Mouse (Mus musculus): ENCODE data around the gene Tmem164. TPM values are rescaled to one million over a fixed set of nuclear protein-coding genes. Genes with fewer than 3 reads are reported as not detected.
A peak's percentile ranks its signal among the peaks of the same experiment; 100 is the strongest.

Tmem164 gene
- polyA plus RNA-seq, 1 experiment from 2014 or later: 77.6 TPM

DNA sequence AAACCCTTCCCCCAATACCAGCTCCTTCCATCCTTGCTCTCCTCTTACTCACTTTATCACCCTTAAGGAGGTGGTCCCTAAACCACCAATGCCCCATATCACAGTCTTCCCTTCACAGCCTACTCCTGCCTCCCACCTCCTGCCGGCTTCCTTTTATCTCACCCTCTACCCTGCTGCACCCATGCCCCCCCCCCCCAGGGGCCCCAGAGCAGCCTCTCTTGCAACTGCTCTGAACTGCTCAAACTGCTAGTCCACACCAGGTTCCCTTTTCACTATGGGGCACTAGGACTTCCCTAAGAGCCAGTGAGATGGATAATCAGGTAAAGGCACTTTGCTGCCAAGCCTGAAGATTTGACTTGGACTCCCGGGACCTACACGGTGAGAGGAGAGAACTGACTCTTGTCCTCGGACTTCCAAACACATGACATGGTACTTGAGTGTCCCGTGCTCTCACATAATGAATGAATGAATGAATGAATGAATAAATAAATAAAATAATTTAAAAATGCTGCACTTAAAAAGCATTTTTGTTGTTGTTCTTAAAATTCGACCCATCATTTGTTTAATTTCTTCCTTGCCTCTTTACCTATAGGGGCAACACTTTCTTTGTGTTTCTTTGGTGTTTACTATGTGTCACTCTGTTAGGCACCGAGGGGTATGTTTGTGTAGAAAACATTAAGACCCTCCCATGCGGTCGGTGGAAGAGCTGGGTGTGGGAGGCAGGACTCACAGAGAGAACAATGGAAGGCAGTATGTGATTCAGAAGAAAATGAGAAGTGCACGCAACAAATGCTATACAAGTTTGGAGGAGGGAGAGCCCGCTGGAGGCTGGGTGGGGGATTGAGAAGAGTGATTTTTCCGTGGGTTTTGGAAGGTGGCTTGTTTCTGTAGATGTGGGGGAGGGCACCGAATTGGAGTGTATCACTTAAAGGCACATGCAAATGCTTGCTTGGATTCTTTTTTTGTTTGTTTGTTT lies 2.4 kb upstream of the Tmem164 start:
- no peak for DNase-seq (ENCODE audit: low spot score)
- H3K9me3 ChIP-seq: no peaks in the 10 kb centered on the region
- no peak overlapping the region for H3K4me3 ChIP-seq
- no peak overlapping the region for H3K27ac ChIP-seq (replicated peaks)
- H3K36me3 ChIP-seq (replicated peaks): no peaks in the 10 kb centered on the region
- peaks cover 89% of the 10 kb centered on the region for H3K27me3 ChIP-seq (replicated peaks; ENCODE audit: low read depth, poor library complexity, severe bottlenecking)
- 60% methylated on average over 13 of the region's 13 CpGs for WGBS
- peaks cover 22% of the 10 kb centered on the region for H3K4me1 ChIP-seq

DNA sequence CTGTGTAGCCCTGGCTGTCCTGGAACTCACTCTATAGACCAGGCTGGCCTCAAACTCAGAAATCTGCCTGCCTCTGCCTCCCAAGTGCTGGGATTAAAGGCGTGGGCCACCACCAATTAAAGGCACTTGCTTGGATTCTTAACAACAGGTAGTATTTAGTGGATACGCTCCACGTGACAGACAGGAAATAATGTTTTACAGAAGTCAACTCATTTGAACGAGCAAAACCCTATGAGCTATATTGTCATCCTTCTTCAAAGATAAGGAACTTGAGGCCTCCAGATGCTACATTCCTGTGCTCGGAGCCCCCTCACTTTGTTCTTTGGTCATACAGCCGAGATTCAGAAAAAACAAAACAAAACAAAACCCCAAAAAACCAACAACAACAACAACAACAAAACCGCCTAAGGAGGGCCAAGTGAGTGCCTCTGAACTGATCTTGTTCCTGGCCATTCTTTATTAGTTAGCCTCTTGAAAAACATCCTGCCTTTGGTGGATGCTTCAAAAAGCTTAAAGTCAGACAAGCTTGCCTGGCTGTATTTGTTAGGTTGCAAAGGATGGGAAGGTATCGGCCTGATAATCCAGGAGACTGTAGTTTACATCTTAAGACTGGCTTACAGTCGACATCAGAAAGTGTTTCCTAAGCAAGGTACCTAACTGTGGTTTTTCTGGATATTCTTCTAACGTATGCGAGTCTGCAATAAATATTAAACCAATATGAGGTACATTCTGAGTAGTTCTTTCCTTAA lies 1.5 kb upstream of the Tmem164 start:
- peak overlapping the region; percentile 94 for H3K27ac ChIP-seq (replicated peaks)
- H3K27me3 ChIP-seq (replicated peaks; ENCODE audit: low read depth, poor library complexity, severe bottlenecking): peaks cover 92% of the 10 kb centered on the region
- peaks cover 30% of the 10 kb centered on the region for H3K4me1 ChIP-seq
- 49% methylated on average over 11 of the region's 11 CpGs for WGBS
- no peak for DNase-seq (ENCODE audit: low spot score)
- H3K4me3 ChIP-seq: peak overlapping the region; percentile 69
- no peaks in the 10 kb centered on the region for H3K9me3 ChIP-seq
- no peaks in the 10 kb centered on the region for H3K36me3 ChIP-seq (replicated peaks)

DNA sequence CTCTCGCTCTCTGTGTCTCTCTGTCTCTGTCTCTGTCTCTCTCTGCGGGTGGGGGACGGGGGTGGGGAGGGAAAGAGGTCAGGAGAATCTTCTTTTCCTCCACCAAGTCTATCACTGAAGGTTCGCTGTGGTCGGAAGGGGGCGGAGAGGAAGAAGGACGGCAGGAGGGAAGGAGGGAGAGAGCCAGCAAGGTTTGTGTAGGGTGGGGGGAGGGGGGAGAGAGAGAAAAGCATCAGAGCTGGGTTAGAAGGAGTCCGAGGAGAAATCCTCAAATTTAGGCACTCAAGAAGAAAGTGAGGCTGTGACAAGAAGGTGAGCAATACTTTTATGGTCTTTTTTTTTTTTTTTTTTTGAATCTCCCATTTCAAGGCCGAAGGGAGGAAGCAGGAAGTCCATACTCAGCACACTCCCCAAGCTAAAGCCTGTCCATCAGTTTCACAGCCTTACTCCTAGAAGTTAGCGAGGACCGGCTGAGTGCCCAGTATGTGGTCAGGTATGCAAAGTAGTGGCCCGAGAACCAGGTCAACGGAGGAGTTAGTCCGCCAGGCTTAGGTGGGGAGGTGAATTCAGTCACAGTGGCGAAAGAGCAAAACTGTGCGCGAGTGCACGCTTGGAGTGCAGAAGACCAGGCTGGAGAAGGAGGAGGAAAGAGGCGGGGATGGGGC lies 683 bp upstream of the Tmem164 start:
- H3K27ac ChIP-seq (replicated peaks): peak overlapping the region; percentile 94
- peak overlapping the region; percentile 69 for H3K4me3 ChIP-seq
- no peaks in the 10 kb centered on the region for H3K9me3 ChIP-seq
- WGBS: 9% methylated on average over 19 of the region's 19 CpGs
- peaks cover 38% of the 10 kb centered on the region for H3K4me1 ChIP-seq
- peak; percentile 46 for DNase-seq (ENCODE audit: low spot score)
- peaks cover 93% of the 10 kb centered on the region for H3K27me3 ChIP-seq (replicated peaks; ENCODE audit: low read depth, poor library complexity, severe bottlenecking)
- no peaks in the 10 kb centered on the region for H3K36me3 ChIP-seq (replicated peaks)

DNA sequence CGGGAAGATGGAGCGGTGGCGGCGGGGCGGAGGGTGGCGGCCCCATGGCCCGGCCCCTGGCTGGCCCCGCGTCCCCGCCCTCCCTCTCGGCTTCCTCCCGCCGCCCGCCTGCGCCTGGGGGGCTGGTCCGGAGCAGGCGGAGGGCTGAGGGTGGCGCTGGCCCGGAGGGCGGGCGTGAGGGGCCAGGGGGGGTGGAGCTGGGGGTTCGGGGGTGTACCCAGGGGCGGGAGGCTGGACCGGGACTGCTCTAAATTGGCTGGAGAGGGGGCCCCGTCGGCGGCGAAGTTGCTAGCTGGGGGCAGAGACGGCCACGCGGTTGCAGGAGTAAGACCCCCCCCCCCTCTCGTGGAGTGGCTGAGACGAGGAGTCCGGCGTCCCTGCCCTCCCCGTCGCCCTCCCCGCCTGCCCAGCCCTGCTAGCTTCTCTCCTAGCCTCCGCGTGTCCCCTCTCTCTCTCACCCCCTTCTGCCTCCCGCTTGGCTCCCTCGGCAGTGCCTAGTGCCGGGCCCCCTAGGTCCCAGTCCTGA lies 473 bp downstream of the Tmem164 start:
- peak; percentile 74 for DNase-seq (ENCODE audit: low spot score)
- no peaks in the 10 kb centered on the region for H3K9me3 ChIP-seq
- H3K36me3 ChIP-seq (replicated peaks): no peaks in the 10 kb centered on the region
- peaks cover 49% of the 10 kb centered on the region for H3K4me1 ChIP-seq
- peaks cover 94% of the 10 kb centered on the region for H3K27me3 ChIP-seq (replicated peaks; ENCODE audit: low read depth, poor library complexity, severe bottlenecking)
- peak overlapping the region; percentile 69 for H3K4me3 ChIP-seq
- 12% methylated on average over 25 of the region's 43 CpGs for WGBS
- H3K27ac ChIP-seq (replicated peaks): peak overlapping the region; percentile 94

DNA sequence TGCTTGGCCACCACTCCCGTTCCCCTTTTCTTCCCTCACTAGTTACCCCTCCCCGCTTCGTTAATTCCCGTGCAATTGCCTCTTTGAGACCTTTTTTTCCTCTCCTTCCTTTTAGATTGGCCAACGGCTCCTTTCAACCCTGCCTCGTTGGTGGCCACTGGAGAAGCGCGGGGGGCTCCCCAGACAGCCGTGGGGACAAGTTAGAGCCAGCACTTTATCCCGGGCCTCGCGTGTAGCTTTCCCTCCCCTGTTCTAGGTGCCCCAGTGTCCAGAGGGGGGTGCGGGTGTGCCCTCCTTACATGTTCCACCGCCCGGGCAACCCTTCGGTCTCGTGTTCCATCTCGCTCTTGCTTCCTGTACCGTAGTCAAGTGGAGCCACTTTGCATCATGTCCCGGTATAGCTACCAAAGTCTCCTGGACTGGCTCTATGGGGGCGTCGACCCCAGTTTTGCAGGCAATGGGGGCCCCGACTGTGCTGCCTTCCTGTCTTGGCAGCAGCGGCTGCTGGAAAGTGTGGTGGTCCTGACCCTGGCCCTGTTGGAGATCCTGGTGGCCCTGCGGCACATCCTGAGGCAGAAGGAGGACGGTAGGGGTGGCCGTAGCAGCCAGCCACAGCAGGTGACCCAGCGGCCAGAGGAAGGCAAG lies 1.1 kb downstream of the Tmem164 start:
- Histone ChIP-seq H3K4me1 (peaks cover 55% of the 10 kb centered on the region), H3K27me3 (replicated peaks; ENCODE audit: low read depth, poor library complexity, severe bottlenecking) (peaks cover 93% of the 10 kb centered on the region), H3K27ac (replicated peaks) (peak overlapping the region; percentile 94)

DNA sequence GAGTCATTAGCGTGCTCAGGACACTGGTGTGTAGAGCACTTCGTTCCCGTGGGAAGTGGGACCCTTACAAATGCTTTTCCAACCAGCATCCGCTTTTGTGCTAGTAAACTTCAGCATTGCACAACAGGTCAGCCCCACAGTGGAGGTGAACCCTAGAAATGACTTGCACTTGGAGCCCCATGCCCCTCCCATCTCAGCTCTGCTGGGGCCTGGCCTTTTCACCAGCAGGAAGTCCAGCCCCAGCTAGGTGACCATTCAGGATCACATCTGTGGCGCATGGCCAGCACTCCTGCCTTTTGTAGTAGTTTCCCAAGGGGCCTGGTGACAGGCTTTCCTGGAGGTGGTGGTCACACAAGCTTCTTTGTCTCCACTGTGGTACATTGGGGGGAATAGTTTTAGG lies 1.8 kb downstream of the Tmem164 start:
- DNase-seq (ENCODE audit: low spot score): peak; percentile 18
- peak overlapping the region; percentile 69 for H3K4me3 ChIP-seq
- H3K4me1 ChIP-seq: peaks cover 61% of the 10 kb centered on the region
- no peaks in the 10 kb centered on the region for H3K36me3 ChIP-seq (replicated peaks)
- peaks cover 92% of the 10 kb centered on the region for H3K27me3 ChIP-seq (replicated peaks; ENCODE audit: low read depth, poor library complexity, severe bottlenecking)
- H3K9me3 ChIP-seq: no peaks in the 10 kb centered on the region
- H3K27ac ChIP-seq (replicated peaks): peak overlapping the region; percentile 94; the same call in 1 of the 2 replicates
- 36% methylated on average over 5 of the region's 5 CpGs for WGBS

More for the DNA sequence above, 1.1 kb downstream of the Tmem164 start:
- no peaks in the 10 kb centered on the region for H3K36me3 ChIP-seq (replicated peaks)
- no peaks in the 10 kb centered on the region for H3K9me3 ChIP-seq
- no peak for DNase-seq (ENCODE audit: low spot score)
- peak overlapping the region; percentile 69 for H3K4me3 ChIP-seq
- WGBS: 16% methylated on average over 28 of the region's 28 CpGs

DNA sequence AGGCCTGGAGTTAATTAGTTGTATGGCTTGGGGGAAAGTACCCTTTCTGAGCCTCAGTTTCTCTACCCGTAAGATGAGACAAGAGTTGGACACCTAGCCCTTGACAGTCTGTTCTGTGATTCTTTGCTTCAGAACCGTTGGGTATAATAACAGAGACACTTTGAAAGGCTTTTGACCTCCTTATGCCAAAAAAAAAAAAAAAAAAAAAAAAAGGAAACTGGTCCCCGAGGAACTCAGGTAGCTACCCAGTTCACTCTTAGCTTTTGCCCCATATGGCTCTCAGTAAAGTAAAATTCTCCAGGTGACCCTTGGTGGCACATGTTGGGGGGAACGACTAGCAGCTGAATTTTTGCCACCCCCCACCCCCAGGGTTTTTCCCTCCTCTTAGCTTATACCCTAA lies 3.5 kb downstream of the Tmem164 start:
- H3K4me1 ChIP-seq: peaks cover 59% of the 10 kb centered on the region
- peak overlapping the region; percentile 69 for H3K4me3 ChIP-seq
- WGBS: 16% methylated on average over 4 of the region's 4 CpGs
- H3K36me3 ChIP-seq (replicated peaks): peaks cover 3% of the 10 kb centered on the region; the same call in 1 of the 2 replicates
- H3K27ac ChIP-seq (replicated peaks): no peak overlapping the region
- H3K27me3 ChIP-seq (replicated peaks; ENCODE audit: low read depth, poor library complexity, severe bottlenecking): peaks cover 89% of the 10 kb centered on the region
- no peaks in the 10 kb centered on the region for H3K9me3 ChIP-seq
- DNase-seq (ENCODE audit: low spot score): no peak

DNA sequence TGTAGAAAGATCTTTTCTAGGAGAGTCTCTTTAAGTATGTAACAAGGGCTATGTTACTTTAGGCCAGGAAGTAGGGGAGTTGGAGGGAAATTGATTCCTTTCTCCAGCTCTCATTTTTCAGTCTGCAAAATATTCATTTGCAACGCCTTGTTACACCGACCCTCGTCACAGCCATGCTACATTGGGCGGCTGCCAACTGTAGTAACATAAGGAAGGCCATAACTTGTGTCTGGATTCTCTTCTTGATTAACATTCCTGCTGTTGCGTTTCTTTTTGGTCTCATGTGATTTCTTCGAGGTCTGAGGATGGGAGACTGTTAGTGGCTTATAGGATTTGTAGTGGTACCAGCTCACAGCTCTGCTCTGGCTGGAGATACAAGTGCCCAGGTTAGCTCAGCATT lies 4.5 kb downstream of the Tmem164 start:
- WGBS: 67% methylated on average over 6 of the region's 6 CpGs
- H3K27ac ChIP-seq (replicated peaks): no peak overlapping the region

DNA sequence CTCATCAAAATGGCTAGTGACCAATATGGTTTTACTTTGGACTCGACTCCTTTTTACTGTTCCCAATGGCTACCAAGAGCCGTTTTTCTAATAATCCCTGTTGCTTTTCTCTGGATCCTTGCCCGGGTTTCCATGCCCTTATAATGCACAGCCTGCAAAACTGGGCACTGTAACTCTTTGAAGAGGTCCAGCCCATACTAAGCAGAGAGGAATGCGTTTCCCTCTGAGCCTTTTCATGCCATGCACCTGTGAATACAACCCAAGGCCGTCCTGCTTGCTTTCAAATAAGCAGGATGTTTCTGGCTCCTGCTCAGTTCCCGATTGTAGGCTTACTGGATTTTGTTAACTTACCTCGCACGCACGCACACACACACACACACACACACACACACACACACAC lies 7.3 kb downstream of the Tmem164 start:
- H3K9me3 ChIP-seq: no peaks in the 10 kb centered on the region
- no peak overlapping the region for H3K27ac ChIP-seq (replicated peaks)
- 85% methylated on average over 9 of the region's 9 CpGs for WGBS
- peaks cover 42% of the 10 kb centered on the region for H3K4me1 ChIP-seq
- peaks cover 25% of the 10 kb centered on the region for H3K36me3 ChIP-seq (replicated peaks)
- H3K4me3 ChIP-seq: no peak overlapping the region
- peaks cover 72% of the 10 kb centered on the region for H3K27me3 ChIP-seq (replicated peaks; ENCODE audit: low read depth, poor library complexity, severe bottlenecking)
- DNase-seq (ENCODE audit: low spot score): no peak

More for the DNA sequence above, 4.5 kb downstream of the Tmem164 start:
- Histone ChIP-seq H3K4me3 (peak overlapping the region; percentile 26; the same call in 1 of the 2 replicates), H3K4me1 (peaks cover 53% of the 10 kb centered on the region), H3K9me3 (no peaks in the 10 kb centered on the region), H3K36me3 (replicated peaks) (peaks cover 11% of the 10 kb centered on the region), H3K27me3 (replicated peaks; ENCODE audit: low read depth, poor library complexity, severe bottlenecking) (peaks cover 79% of the 10 kb centered on the region)
- no peak for DNase-seq (ENCODE audit: low spot score)

DNA sequence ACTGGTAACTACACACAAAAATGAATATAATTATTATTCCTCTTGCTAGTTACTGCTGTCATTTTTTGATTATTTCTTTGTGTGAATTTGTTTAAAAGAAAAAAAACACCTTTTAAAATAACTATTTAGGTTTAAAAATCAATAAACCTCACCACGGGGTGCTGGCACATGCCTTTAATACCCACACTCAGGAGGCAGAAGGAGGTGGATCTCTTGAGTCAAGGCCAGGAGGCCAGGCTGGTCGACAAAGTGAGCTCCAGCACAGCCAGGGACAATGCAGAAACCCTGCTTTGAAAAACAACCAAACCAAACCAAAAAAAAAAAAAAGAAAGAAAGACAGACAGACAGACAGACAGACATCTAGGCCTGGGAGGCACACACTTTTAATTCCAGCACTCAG lies 12.1 kb downstream of the Tmem164 start:
- 70% methylated on average over 2 of the region's 2 CpGs for WGBS
- H3K9me3 ChIP-seq: no peaks in the 10 kb centered on the region
- H3K36me3 ChIP-seq (replicated peaks): peaks cover 56% of the 10 kb centered on the region
- no peaks in the 10 kb centered on the region; the same call in 1 of the 2 replicates for H3K4me1 ChIP-seq
- no peak overlapping the region for H3K27ac ChIP-seq (replicated peaks)
- no peak for DNase-seq (ENCODE audit: low spot score)
- H3K27me3 ChIP-seq (replicated peaks; ENCODE audit: low read depth, poor library complexity, severe bottlenecking): peaks cover 77% of the 10 kb centered on the region
- H3K4me3 ChIP-seq: no peak overlapping the region

DNA sequence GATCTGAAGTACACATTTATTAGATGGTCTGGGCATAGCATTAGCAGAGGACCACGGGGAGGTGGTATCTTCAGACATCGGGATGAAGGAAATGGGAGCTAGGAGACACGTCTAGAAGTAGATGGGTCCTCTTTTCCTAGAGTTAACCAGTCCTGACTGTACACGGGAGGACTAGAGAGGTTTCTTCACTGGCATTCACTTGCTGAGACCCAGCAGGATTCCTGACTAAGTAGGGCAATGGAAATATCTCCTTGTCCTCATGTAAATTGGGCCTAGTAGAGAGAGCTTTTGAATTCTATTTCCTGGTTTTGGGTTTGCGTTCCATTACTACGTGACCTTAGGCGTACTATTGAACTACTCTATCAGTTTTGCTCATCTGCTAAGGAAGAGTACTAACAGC lies 13.1 kb downstream of the Tmem164 start:
- peaks cover 61% of the 10 kb centered on the region for H3K36me3 ChIP-seq (replicated peaks)
- WGBS: 87% methylated on average over 7 of the region's 7 CpGs
- no peaks in the 10 kb centered on the region for H3K9me3 ChIP-seq
- no peak overlapping the region for H3K27ac ChIP-seq (replicated peaks)
- no peak for DNase-seq (ENCODE audit: low spot score)
- no peaks in the 10 kb centered on the region for H3K4me1 ChIP-seq
- H3K4me3 ChIP-seq: no peak overlapping the region
- H3K27me3 ChIP-seq (replicated peaks; ENCODE audit: low read depth, poor library complexity, severe bottlenecking): peaks cover 79% of the 10 kb centered on the region

Measured in embryonic facial prominence, embryonic 10.5 days (tissue).